Mouse (Mus musculus): ENCODE results near the gene Rtl6.
A peak's percentile ranks its signal among the peaks of the same experiment; 100 is the strongest.

The Rtl6 gene

GRCm38 (mm10) chr15:84557189-84557921 is at the start of gene Rtl6:
Gene Rtl6 (minus strand): TSS chr15:84557823.
- peak; percentile 49 for DNase-seq (ENCODE audit: low spot score)

GRCm38 (mm10) chr15:84603267-84603963 is 45.8 kb upstream of the Rtl6 start:
- DNase-seq (ENCODE audit: low spot score): no peak

- no peak for DNase-seq (ENCODE audit: low spot score)
These were observed 43.5 kb upstream of the Rtl6 start for GRCm38 (mm10) chr15:84600977-84601595.

GRCm38 (mm10) chr15:84598911-84599310 is 41.3 kb upstream of the Rtl6 start:
- DNase-seq (ENCODE audit: low spot score): no peak

- no peak for DNase-seq (ENCODE audit: low spot score)
These were observed 40.2 kb upstream of the Rtl6 start for GRCm38 (mm10) chr15:84597816-84598215.

GRCm38 (mm10) chr15:84597021-84597420 is 39.4 kb upstream of the Rtl6 start:
- no peak for DNase-seq (ENCODE audit: low spot score)

GRCm38 (mm10) chr15:84595241-84595945 is 37.8 kb upstream of the Rtl6 start:
- DNase-seq (ENCODE audit: low spot score): no peak

- DNase-seq (ENCODE audit: low spot score): no peak
These were observed 35.9 kb upstream of the Rtl6 start for GRCm38 (mm10) chr15:84593514-84593913.

- DNase-seq (ENCODE audit: low spot score): no peak
These were observed 34.6 kb upstream of the Rtl6 start for GRCm38 (mm10) chr15:84592240-84592639.

GRCm38 (mm10) chr15:84591573-84592139 is 34.0 kb upstream of the Rtl6 start:
- no peak for DNase-seq (ENCODE audit: low spot score)

- no peak for DNase-seq (ENCODE audit: low spot score)
These were observed 30.8 kb upstream of the Rtl6 start for GRCm38 (mm10) chr15:84588371-84588821.

- DNase-seq (ENCODE audit: low spot score): no peak
These were observed 21.0 kb upstream of the Rtl6 start for GRCm38 (mm10) chr15:84578607-84579006.

- no peak for DNase-seq (ENCODE audit: low spot score)
These were observed 19.4 kb upstream of the Rtl6 start for GRCm38 (mm10) chr15:84577019-84577418.

GRCm38 (mm10) chr15:84566568-84567110 is 9.0 kb upstream of the Rtl6 start:
- DNase-seq (ENCODE audit: low spot score): no peak

GRCm38 (mm10) chr15:84561501-84561900 is 3.9 kb upstream of the Rtl6 start:
- DNase-seq (ENCODE audit: low spot score): no peak

GRCm38 (mm10) chr15:84556674-84557073 is 949 bp downstream of the Rtl6 start:
- DNase-seq (ENCODE audit: low spot score): no peak

GRCm38 (mm10) chr15:84551065-84551464 is 6.6 kb downstream of the Rtl6 start:
- no peak for DNase-seq (ENCODE audit: low spot score)

GRCm38 (mm10) chr15:84549291-84549797 is 8.3 kb downstream of the Rtl6 start:
- DNase-seq (ENCODE audit: low spot score): no peak

GRCm38 (mm10) chr15:84546028-84546427 is 11.6 kb downstream of the Rtl6 start:
- DNase-seq (ENCODE audit: low spot score): no peak

GRCm38 (mm10) chr15:84541175-84541574 is 16.4 kb downstream of the Rtl6 start:
- DNase-seq (ENCODE audit: low spot score): no peak

- DNase-seq (ENCODE audit: low spot score): no peak
These were observed 18.5 kb downstream of the Rtl6 start for GRCm38 (mm10) chr15:84538974-84539588.
